In the genomic region with DNA sequence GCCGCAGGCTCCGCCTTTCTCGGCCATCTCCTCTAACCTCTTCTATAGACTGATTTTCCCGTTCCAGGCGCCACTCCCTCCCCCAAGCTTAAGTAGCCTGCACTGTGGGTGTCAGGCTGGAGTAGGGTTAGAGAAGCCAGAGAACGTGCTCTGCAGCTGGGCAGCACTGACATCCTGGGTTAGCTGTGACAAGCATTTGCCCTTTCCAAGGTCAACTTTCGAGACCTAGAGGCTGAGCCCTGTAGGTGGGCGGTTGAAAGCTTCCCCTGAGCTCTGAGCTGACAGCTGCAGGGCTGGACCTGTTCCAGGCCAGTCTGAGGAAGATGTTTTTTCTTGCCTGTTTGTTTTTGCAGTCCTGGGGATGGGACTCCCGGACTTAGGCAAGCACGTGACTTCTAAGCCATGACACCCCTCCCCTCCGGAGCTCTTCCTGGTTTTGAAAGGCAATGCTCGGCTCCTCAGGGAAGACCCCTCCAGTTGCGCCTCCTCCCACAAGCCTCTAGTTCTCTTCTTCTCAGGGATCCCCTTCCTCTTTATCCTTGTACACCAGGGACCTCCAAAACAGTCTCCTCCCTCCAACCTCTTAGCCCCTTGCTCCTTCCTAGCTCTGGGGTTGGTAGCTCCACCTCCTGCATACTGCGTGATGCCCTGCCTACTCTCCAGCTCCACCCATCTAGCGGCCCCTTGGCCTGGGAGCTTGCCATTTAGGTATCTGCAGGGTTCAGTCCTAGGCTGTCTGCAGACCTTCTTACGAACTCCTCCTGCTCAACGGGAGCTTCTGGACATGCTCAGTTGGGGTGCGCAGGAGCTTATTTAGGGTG, we compare ENCODE assay signal across 8 mouse cellular contexts. TPM values are rescaled to one million over a fixed set of nuclear protein-coding genes. Genes with fewer than 3 reads are reported as not detected.
DNase-seq lines count a peak whose midpoint lies in the region; ATAC-seq lines count a peak whose summit lies in the region.

No protein-coding gene starts in this region.

- H3K9me3 ChIP-seq in hindbrain, embryonic 11.5 days (ENCODE audit: control insufficient read depth, low read length), result no peaks in the 10 kb centered on the region
- H3K9me3 ChIP-seq in limb, embryonic 12.5 days, result no peaks in the 10 kb centered on the region
- H3K9me3 ChIP-seq in midbrain, embryonic 10.5 days (replicated peaks), result no peaks in the 10 kb centered on the region

- H3K27me3 ChIP-seq in hindbrain, embryonic 11.5 days (ENCODE audit: control insufficient read depth, insufficient read depth, low read length), result no peaks in the 10 kb centered on the region
- peaks cover 11% of the 10 kb centered on the region; the same call in 1 of the 2 replicates for H3K27me3 ChIP-seq in limb, embryonic 12.5 days
- H3K27me3 ChIP-seq in midbrain, embryonic 10.5 days (ENCODE audit: low read depth, poor library complexity, severe bottlenecking), result peaks cover 30% of the 10 kb centered on the region

- H3K4me2 ChIP-seq in hindbrain, embryonic 11.5 days (replicated peaks; ENCODE audit: low read depth, low read length), result peak overlapping the region; percentile 39
- peak overlapping the region; percentile 63 for H3K4me2 ChIP-seq in limb, embryonic 12.5 days

- DNase-seq in 3T3-L1 (ENCODE audit: low read depth, low spot score), result peak; percentile 55
- peak; percentile 74 for DNase-seq in ZHBTc4 (ENCODE audit: low read depth, low spot score)
- DNase-seq in forelimb bud, embryonic 11.5 days (ENCODE audit: low read depth, low spot score), result peak; percentile 10
- peak; percentile 32 for DNase-seq in hindbrain, embryonic 11.5 days (ENCODE audit: low spot score)
- DNase-seq in midbrain, embryonic 10.5 days (ENCODE audit: low spot score), result peak; percentile 48
- DNase-seq in testis, postnatal 14 days (ENCODE audit: low spot score), result peak; percentile 20
- no peak for DNase-seq in layer of hippocampus, adult 9-10 months (ENCODE audit: low spot score)

- ATAC-seq in hindbrain, embryonic 11.5 days (ENCODE audit: low FRiP score), result peak; percentile 68
- ATAC-seq in limb, embryonic 12.5 days (ENCODE audit: insufficient number of reproducible peaks, insufficient read depth, low FRiP score, low TSS enrichment, low read depth), result peak; percentile 67; the same call in 1 of the 2 replicates

- no peaks in the 10 kb centered on the region for H3K36me3 ChIP-seq in hindbrain, embryonic 11.5 days (ENCODE audit: control insufficient read depth, insufficient read depth, low read length)
- H3K36me3 ChIP-seq in limb, embryonic 12.5 days, result no peaks in the 10 kb centered on the region
- H3K36me3 ChIP-seq in midbrain, embryonic 10.5 days, result no peaks in the 10 kb centered on the region

- 10% methylated on average over 18 of the region's 18 CpGs for WGBS in hindbrain, embryonic 11.5 days
- 11% methylated on average over 18 of the region's 18 CpGs for WGBS in limb, embryonic 12.5 days
- 12% methylated on average over 18 of the region's 18 CpGs for WGBS in midbrain, embryonic 10.5 days

- 0 out of 2 replicates have a peak, but pooled peaks cover 5% of the 10 kb centered on the region for H3K4me1 ChIP-seq in hindbrain, embryonic 11.5 days (replicated peaks; ENCODE audit: control insufficient read depth, insufficient read depth, low read length)
- peaks cover 19% of the 10 kb centered on the region for H3K4me1 ChIP-seq in limb, embryonic 12.5 days (replicated peaks)
- peaks cover 24% of the 10 kb centered on the region for H3K4me1 ChIP-seq in midbrain, embryonic 10.5 days

- peak overlapping the region; percentile 17; the same call in 1 of the 2 replicates for H3K4me3 ChIP-seq in hindbrain, embryonic 11.5 days (ENCODE audit: low read depth, low read length)
- peak overlapping the region; percentile 32 for H3K4me3 ChIP-seq in limb, embryonic 12.5 days (replicated peaks)
- H3K4me3 ChIP-seq in midbrain, embryonic 10.5 days, result peak overlapping the region; percentile 48

- no peak overlapping the region for H3K27ac ChIP-seq in hindbrain, embryonic 11.5 days (ENCODE audit: low read depth, low read length)
- H3K27ac ChIP-seq in limb, embryonic 12.5 days, result 0 out of 2 replicates have a peak overlapping the region, but pooled peaks have one; percentile 17
- peak overlapping the region; percentile 69 for H3K27ac ChIP-seq in midbrain, embryonic 10.5 days (replicated peaks)

- H3K9ac ChIP-seq in hindbrain, embryonic 11.5 days (ENCODE audit: low read depth, low read length), result no peak overlapping the region
- H3K9ac ChIP-seq in limb, embryonic 12.5 days (replicated peaks), result peak overlapping the region; percentile 42; the same call in 1 of the 2 replicates

RNA-seq across cellular contexts. Expression of a gene that starts 47.7 kb away (rescaled TPM):
- polyA plus RNA-seq in hindbrain, embryonic 11.5 days (2014; fragmentation: Nextera tagmentation; extraction: Ambion mirVana), result not detected in 2 replicates
- not detected in 2 replicates for polyA plus RNA-seq in limb, embryonic 12.5 days (2016; fragmentation: Nextera tagmentation; extraction: Ambion mirVana)
- 0.10 TPM in 1 of 2 replicates, not detected in the other for polyA plus RNA-seq in midbrain, embryonic 10.5 days (2016; fragmentation: Nextera tagmentation; extraction: Ambion mirVana)
